Mouse (Mus musculus) erythroblast, embryonic 14.5 days (primary cell): ENCODE measurements around the gene Stk4.

Experiments used
- GATA1 ChIP-seq: IDR thresholded peaks from 2 replicates; pipeline ENCODE4 v1.6.1; 2012; ENCODE audit warnings: low read length, inconsistent platforms, mixed read lengths
- TAL1 ChIP-seq: IDR thresholded peaks from 3 replicates; pipeline ENCODE4 v1.6.1; 2012; ENCODE audit warnings: low read length, inconsistent platforms, mixed read lengths

DNA sequence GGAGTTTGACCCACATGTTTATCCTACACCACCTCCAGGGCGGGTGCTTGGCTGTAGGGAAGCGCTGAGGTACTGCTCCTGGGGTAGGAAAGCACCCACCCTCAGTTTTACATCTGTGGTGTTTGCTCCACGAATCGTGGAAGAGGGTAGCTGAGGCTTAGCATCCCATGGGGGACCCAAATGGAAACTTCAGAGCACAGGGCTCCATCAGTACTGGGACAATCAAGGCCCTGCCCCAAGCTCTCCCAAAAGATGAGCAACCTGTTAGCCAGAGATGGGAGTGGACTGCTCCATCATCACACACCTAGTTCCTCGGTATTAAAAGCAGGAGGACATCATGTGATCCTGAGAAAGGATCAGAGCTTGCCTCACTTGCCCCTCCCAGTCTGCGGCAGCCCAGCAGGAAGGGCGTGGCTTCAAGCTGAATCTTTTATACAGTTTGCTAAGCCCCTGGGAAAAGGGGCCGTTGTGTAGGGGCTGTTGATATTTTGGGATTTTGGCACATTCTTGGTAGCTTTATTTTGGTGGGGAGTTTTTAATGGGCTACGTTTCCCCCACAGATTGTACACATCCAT lies 114.1 kb downstream of the Stk4 start:
- TF ChIP-seq TAL1: no peak
- no peak for TF ChIP-seq GATA1
